Mouse (Mus musculus) intestine, embryonic 14.5 days (tissue): ENCODE data around the gene Bcl10. TPM values are rescaled to one million over a fixed set of nuclear protein-coding genes. Genes with fewer than 3 reads are reported as not detected.

Experiments used
- ATAC-seq: fragments of 200-750 bp; cut with Nextera tagmentation; replicated peaks from 2 replicates; pipeline ENCODE4 v1.8.0; 2017; ENCODE audit warnings: low read depth, moderate number of reproducible peaks, moderate TSS enrichment, moderate library complexity; ENCODE audit not compliant: low FRiP score, low TSS enrichment
- DNase-seq: peaks from one replicate; pipeline ENCODE4 v3.0.0-alpha.2; 2018; ENCODE audit warnings: low spot score
- H3K27ac ChIP-seq: fragments of 300-500 bp; sonication (generic); 2 replicates; pipeline ENCODE4 v1.5.1; 2014; ENCODE audit warnings: low read depth, mild to moderate bottlenecking, control low read depth
- H3K27me3 ChIP-seq: fragments of 300-500 bp; sonication (generic); replicated peaks from 2 replicates; pipeline ENCODE4 v1.6.1; 2014; ENCODE audit warnings: low read length, control low read depth; ENCODE audit not compliant: control insufficient read depth, insufficient read depth
- H3K36me3 ChIP-seq: fragments of 300-500 bp; sonication (generic); 2 replicates; pipeline ENCODE4 v1.6.1; 2014; ENCODE audit warnings: low read length, control low read depth; ENCODE audit not compliant: control insufficient read depth, insufficient read depth
- H3K4me1 ChIP-seq: fragments of 300-500 bp; sonication (generic); replicated peaks from 2 replicates; pipeline ENCODE4 v1.6.1; 2014; ENCODE audit warnings: low read length, control low read depth, mixed read lengths; ENCODE audit not compliant: control insufficient read depth, insufficient read depth
- H3K4me2 ChIP-seq: fragments of 300-500 bp; sonication (generic); 2 replicates; pipeline ENCODE4 v1.6.1; 2014; ENCODE audit warnings: low read length
- H3K4me3 ChIP-seq: fragments of 300-500 bp; sonication (generic); 2 replicates; pipeline ENCODE4 v1.5.1; 2014; ENCODE audit warnings: low read depth, low read length, control low read depth, mixed read lengths
- H3K9ac ChIP-seq: fragments of 300-500 bp; sonication (generic); 2 replicates; pipeline ENCODE4 v1.6.1; 2014; ENCODE audit warnings: mild to moderate bottlenecking, low read length
- H3K9me3 ChIP-seq: fragments of 300-500 bp; sonication (generic); 2 replicates; pipeline ENCODE4 v1.6.1; 2016; ENCODE audit warnings: low read length, control low read depth; ENCODE audit not compliant: control insufficient read depth
- WGBS: fragments of 180-500 bp; shearing (Covaris S2); extraction: QIAGEN DNeasy Blood & Tissue Kit; methylation state at CpG from one replicate; pipeline ENCODE4 v1.1.7; 2014; 5-methylcytosine and 5-hydroxymethylcytosine counted together
- polyA plus RNA-seq: library from polyadenylated mRNA; unstranded; fragments of >200 nt; fragmentation: Nextera tagmentation; extraction: Ambion mirVana; gene quantifications from 2 replicates; pipeline ENCODE4 v1.2.1, GENCODE M21; 2014

Gene Bcl10
- polyA plus RNA-seq, 1 experiment from 2014 or later: 53.5 TPM

DNA sequence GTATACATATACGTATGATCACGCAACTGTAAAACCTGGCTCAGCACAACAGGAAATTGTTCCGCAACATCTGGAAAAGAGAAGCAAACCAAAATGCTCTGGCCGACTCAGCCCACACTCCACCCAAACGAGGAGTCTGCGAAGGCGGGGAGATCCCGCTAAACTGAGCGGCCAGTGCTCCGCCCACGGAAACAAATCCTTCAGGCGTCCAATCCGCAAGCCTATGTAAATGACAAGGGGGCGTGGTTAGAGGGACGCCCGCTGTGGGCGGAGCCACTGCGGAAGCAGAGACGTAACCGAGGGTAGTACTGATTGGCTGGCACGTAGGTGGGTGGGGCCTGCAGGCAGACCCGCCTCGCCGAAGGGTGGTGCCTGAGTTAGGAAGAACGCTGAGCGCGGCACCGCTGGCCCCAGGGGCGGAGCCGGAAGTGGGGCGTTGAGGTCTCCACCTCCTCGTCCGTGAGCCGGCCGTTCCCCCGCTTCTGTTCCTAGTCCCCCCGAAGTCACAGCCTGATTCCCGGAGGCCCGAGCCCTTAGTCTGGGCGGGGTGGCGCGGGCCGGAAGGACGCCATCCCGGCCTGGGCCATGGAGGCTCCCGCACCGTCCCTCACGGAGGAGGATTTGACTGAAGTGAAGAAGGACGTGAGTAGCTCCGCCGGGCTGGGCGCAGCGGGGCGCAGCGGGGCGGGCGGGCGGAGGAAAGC lies 1.4 kb downstream of the Bcl10 start:
- under 1% methylated on average over 58 of the region's 58 CpGs for WGBS

GRCm38 (mm10) chr3:145924649-145925337 lies 2.2 kb downstream of the Bcl10 start:
- peak overlapping the region; percentile 67 for H3K4me2 ChIP-seq
- peak; percentile 16; the same call in 1 of the 2 replicates for ATAC-seq
- 4% methylated on average over 39 of the region's 39 CpGs for WGBS
- H3K27me3 ChIP-seq: no peaks in the 10 kb centered on the region
- H3K27ac ChIP-seq: peak overlapping the region; percentile 94
- DNase-seq: peak; percentile 84
- H3K36me3 ChIP-seq: peaks cover 19% of the 10 kb centered on the region
- H3K9me3 ChIP-seq: no peaks in the 10 kb centered on the region
- peak overlapping the region; percentile 96 for H3K4me3 ChIP-seq
- H3K9ac ChIP-seq: peak overlapping the region; percentile 87
- peaks cover 22% of the 10 kb centered on the region for H3K4me1 ChIP-seq

More for the DNA sequence above, 1.4 kb downstream of the Bcl10 start:
- peak; percentile 100 for ATAC-seq
- peaks cover 22% of the 10 kb centered on the region for H3K4me1 ChIP-seq
- no peaks in the 10 kb centered on the region for H3K27me3 ChIP-seq
- peak overlapping the region; percentile 87 for H3K9ac ChIP-seq
- peaks cover 16% of the 10 kb centered on the region for H3K36me3 ChIP-seq
- peak overlapping the region; percentile 94 for H3K27ac ChIP-seq
- peak; percentile 98 for DNase-seq
- peak overlapping the region; percentile 67 for H3K4me2 ChIP-seq
- H3K9me3 ChIP-seq: no peaks in the 10 kb centered on the region
- H3K4me3 ChIP-seq: peak overlapping the region; percentile 96

DNA sequence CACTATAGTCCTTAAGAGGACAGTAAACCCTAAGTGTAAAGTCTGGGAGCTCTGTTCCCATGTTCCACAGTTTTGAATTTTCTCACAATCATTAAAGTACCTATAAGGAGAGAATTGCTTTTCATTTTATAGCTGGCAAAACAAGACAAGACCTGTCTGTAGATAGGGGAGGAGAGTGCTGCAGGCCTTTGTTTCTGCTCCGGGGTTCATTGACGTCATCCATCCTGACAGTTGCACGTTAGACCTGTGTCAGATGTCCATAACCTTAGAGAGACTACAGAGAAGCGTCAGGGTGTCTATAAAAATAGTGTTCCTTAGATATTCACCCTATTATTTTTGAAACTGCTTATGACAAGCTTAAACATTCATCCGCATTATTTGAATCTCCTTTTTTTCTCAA lies 2.9 kb downstream of the Bcl10 start:
- no peaks in the 10 kb centered on the region for H3K9me3 ChIP-seq
- 66% methylated on average over 5 of the region's 5 CpGs for WGBS
- peaks cover 22% of the 10 kb centered on the region for H3K4me1 ChIP-seq
- ATAC-seq: no peak
- no peaks in the 10 kb centered on the region for H3K27me3 ChIP-seq
- DNase-seq: no peak
- peaks cover 19% of the 10 kb centered on the region for H3K36me3 ChIP-seq
- peak overlapping the region; percentile 96 for H3K4me3 ChIP-seq
- peak overlapping the region; percentile 67 for H3K4me2 ChIP-seq
- H3K27ac ChIP-seq: no peak overlapping the region
- peak overlapping the region; percentile 87 for H3K9ac ChIP-seq

- ATAC-seq: no peak
- Histone ChIP-seq H3K4me1 (peaks cover 12% of the 10 kb centered on the region), H3K4me3 (no peak overlapping the region), H3K9me3 (no peaks in the 10 kb centered on the region), H3K27me3 (no peaks in the 10 kb centered on the region), H3K4me2 (no peak overlapping the region), H3K9ac (no peak overlapping the region), H3K36me3 (peaks cover 52% of the 10 kb centered on the region), H3K27ac (no peak overlapping the region)
- WGBS: 62% methylated on average over 7 of the region's 7 CpGs
- no peak for DNase-seq
Observed at GRCm38 (mm10) chr3:145929525-145930400, 7.2 kb downstream of the Bcl10 start.

- no peak overlapping the region for H3K4me3 ChIP-seq
- H3K9me3 ChIP-seq: no peaks in the 10 kb centered on the region
- no peak overlapping the region for H3K4me2 ChIP-seq
- H3K36me3 ChIP-seq: peaks cover 39% of the 10 kb centered on the region
- WGBS: 68% methylated on average over 9 of the region's 9 CpGs
- ATAC-seq (no peak), DNase-seq (no peak)
- H3K27me3 ChIP-seq: no peaks in the 10 kb centered on the region
- H3K4me1 ChIP-seq: peaks cover 5% of the 10 kb centered on the region
- no peak overlapping the region for H3K27ac ChIP-seq
- H3K9ac ChIP-seq: no peak overlapping the region
Observed at GRCm38 (mm10) chr3:145933845-145934244, 11.2 kb downstream of the Bcl10 start.

GRCm38 (mm10) chr3:145937505-145938404 lies 15.2 kb downstream of the Bcl10 start, which contains the start of gene 2410004B18Rik:
Gene 2410004B18Rik (plus strand): TSS chr3:145938014.
- 1% methylated on average over 52 of the region's 70 CpGs for WGBS

GRCm38 (mm10) chr3:145938405-145939349 lies 16.1 kb downstream of the Bcl10 start:
- Histone ChIP-seq H3K4me1 (peaks cover 16% of the 10 kb centered on the region), H3K27me3 (no peaks in the 10 kb centered on the region), H3K4me2 (peak overlapping the region; percentile 79), H3K9me3 (no peaks in the 10 kb centered on the region), H3K4me3 (peak overlapping the region; percentile 93), H3K9ac (peak overlapping the region; percentile 89), H3K27ac (peak overlapping the region; percentile 62; the same call in 1 of the 2 replicates), H3K36me3 (peaks cover 45% of the 10 kb centered on the region)
- peak; percentile 66 for DNase-seq
- 21% methylated on average over 41 of the region's 50 CpGs for WGBS
- peak; percentile 24 for ATAC-seq

More at GRCm38 (mm10) chr3:145937505-145938404, 15.2 kb downstream of the Bcl10 start, which contains the start of gene 2410004B18Rik:
- H3K4me1 ChIP-seq: peaks cover 16% of the 10 kb centered on the region
- H3K9ac ChIP-seq: peak within 1 kb of the TSS; percentile 89
- ATAC-seq: peak; percentile 90
- H3K9me3 ChIP-seq: no peaks in the 10 kb centered on the region
- peaks cover 46% of the 10 kb centered on the region for H3K36me3 ChIP-seq
- peak within 1 kb of the TSS; percentile 62; the same call in 1 of the 2 replicates for H3K27ac ChIP-seq
- no peaks in the 10 kb centered on the region for H3K27me3 ChIP-seq
- DNase-seq: peak; percentile 99
- H3K4me2 ChIP-seq: peak within 1 kb of the TSS; percentile 79
- H3K4me3 ChIP-seq: peak within 1 kb of the TSS; percentile 93
